Mouse (Mus musculus): ENCODE results near the gene Adgrl3. TPM values are rescaled to one million over a fixed set of nuclear protein-coding genes. Genes with fewer than 3 reads are reported as not detected.

The Adgrl3 gene
- polyA plus RNA-seq, 1 experiment from 2014 or later, result 5.5 TPM

DNA sequence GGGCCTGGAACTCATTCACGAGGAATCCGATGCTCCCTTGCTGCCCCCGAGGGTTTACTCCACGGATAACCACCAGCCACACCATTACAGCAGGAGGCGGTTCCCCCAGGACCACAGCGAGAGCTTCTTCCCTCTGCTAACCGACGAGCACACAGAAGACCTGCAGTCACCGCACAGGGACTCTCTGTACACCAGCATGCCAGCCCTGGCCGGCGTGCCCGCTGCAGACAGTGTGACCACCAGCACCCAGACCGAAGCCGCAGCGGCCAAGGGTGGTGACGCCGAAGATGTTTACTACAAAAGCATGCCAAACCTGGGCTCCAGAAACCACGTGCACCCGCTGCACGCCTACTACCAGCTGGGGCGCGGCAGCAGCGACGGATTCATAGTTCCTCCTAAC lies 774.7 kb downstream of the Adgrl3 start:
- Histone ChIP-seq H3K9ac (ENCODE audit: low read length) (no peak overlapping the region), H3K4me2 (replicated peaks; ENCODE audit: low read depth) (no peak overlapping the region), H3K9me3 (ENCODE audit: control insufficient read depth, low read length) (no peaks in the 10 kb centered on the region), H3K4me1 (replicated peaks; ENCODE audit: control insufficient read depth, insufficient read depth) (no peaks in the 10 kb centered on the region), H3K4me3 (ENCODE audit: low read depth, low read length) (no peak overlapping the region), H3K27me3 (ENCODE audit: control insufficient read depth, insufficient read depth, low read length) (no peaks in the 10 kb centered on the region), H3K36me3 (ENCODE audit: control insufficient read depth, insufficient read depth, low read length) (no peaks in the 10 kb centered on the region), H3K27ac (replicated peaks) (no peak overlapping the region)
- DNase-seq (ENCODE audit: low spot score) (no peak), ATAC-seq (ENCODE audit: low FRiP score, low TSS enrichment) (no peak)
- TF ChIP-seq EP300 (optimal IDR thresholded peaks at IDR 0.05) (no peak), CTCF (IDR thresholded peaks at IDR 0.05; ENCODE audit: low read depth) (no peak)
- 86% methylated on average over 24 of the region's 24 CpGs for WGBS

DNA sequence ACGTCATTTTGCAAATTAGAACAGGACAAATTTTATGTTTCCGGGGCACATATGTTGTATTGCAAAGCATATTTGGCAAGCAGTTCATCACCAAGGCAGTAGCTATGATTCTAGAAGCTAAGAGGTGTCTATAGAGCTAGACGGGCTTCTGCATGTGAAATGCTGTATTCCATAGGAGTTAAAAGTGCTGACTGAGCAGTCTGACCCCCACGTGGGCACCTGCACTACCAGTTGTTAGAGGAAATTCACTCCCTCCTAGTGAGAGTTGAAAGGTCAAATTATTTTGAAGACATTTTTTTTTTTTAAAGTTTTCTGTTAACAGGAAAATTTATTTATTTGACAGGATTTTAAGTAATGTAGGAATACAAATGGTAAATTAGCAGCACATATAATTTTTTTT lies 776.2 kb downstream of the Adgrl3 start:
- TF ChIP-seq EP300 (optimal IDR thresholded peaks at IDR 0.05), result no peak
- TF ChIP-seq CTCF (IDR thresholded peaks at IDR 0.05; ENCODE audit: low read depth), result no peak
- H3K4me3 ChIP-seq (ENCODE audit: low read depth, low read length), result no peak overlapping the region
- no peaks in the 10 kb centered on the region for H3K4me1 ChIP-seq (replicated peaks; ENCODE audit: control insufficient read depth, insufficient read depth)
- no peak overlapping the region for H3K9ac ChIP-seq (ENCODE audit: low read length)
- ATAC-seq (ENCODE audit: low FRiP score, low TSS enrichment) (no peak), DNase-seq (ENCODE audit: low spot score) (no peak)
- no peaks in the 10 kb centered on the region for H3K27me3 ChIP-seq (ENCODE audit: control insufficient read depth, insufficient read depth, low read length)
- 78% methylated on average over 4 of the region's 4 CpGs for WGBS
- no peak overlapping the region for H3K4me2 ChIP-seq (replicated peaks; ENCODE audit: low read depth)
- no peak overlapping the region for H3K27ac ChIP-seq (replicated peaks)
- no peaks in the 10 kb centered on the region for H3K9me3 ChIP-seq (ENCODE audit: control insufficient read depth, low read length)
- H3K36me3 ChIP-seq (ENCODE audit: control insufficient read depth, insufficient read depth, low read length), result no peaks in the 10 kb centered on the region

DNA sequence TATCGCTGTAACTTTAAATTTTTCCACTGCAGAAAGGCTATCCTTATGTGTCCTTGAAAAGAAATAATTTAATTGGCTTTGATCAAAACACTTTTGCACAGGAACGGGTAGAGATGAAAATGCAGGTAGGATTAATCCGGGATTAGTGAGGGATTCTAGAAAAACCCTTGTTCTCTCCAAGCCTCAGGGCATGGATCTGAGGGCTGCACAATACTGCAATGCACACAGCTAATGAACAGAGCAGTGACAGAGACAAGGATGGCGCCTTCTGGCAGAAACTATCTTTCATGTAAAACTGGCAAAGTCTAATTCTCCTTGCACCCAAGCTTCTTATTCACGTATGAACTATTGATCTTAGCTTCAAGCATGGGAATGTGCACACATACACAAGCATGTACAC lies 791.0 kb downstream of the Adgrl3 start:
- Histone ChIP-seq H3K4me1 (replicated peaks; ENCODE audit: control insufficient read depth, insufficient read depth) (no peaks in the 10 kb centered on the region), H3K9me3 (ENCODE audit: control insufficient read depth, low read length) (no peaks in the 10 kb centered on the region), H3K36me3 (ENCODE audit: control insufficient read depth, insufficient read depth, low read length) (no peaks in the 10 kb centered on the region), H3K4me3 (ENCODE audit: low read depth, low read length) (no peak overlapping the region), H3K9ac (ENCODE audit: low read length) (no peak overlapping the region), H3K4me2 (replicated peaks; ENCODE audit: low read depth) (no peak overlapping the region), H3K27ac (replicated peaks) (no peak overlapping the region), H3K27me3 (ENCODE audit: control insufficient read depth, insufficient read depth, low read length) (no peaks in the 10 kb centered on the region)
- ATAC-seq (ENCODE audit: low FRiP score, low TSS enrichment) (no peak), DNase-seq (ENCODE audit: low spot score) (no peak)
- 84% methylated on average over 5 of the region's 5 CpGs for WGBS
- TF ChIP-seq CTCF (IDR thresholded peaks at IDR 0.05; ENCODE audit: low read depth) (no peak), EP300 (optimal IDR thresholded peaks at IDR 0.05) (no peak)

DNA sequence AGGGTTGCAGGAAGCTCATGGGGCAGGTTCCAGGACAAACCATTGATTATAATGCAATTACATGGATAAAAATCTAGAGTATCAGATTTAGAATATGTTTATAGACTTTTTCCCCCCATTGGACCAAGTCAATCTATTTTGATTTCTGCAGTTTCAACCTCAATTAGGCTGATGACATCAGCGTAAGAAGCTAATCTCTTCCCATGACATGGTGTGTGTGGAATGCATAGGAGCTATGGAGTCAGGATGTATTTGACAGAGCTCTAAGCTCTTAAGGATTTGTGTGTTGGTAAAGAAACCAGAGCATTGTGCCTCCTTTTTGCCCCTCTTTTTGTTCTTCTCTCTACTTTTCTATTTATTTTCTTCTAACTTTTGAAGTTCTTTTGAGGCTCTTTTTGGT lies 812.1 kb downstream of the Adgrl3 start:
- no peaks in the 10 kb centered on the region for H3K9me3 ChIP-seq (ENCODE audit: control insufficient read depth, low read length)
- H3K4me2 ChIP-seq (replicated peaks; ENCODE audit: low read depth), result no peak overlapping the region
- no peak overlapping the region for H3K27ac ChIP-seq (replicated peaks)
- no peak for ATAC-seq (ENCODE audit: low FRiP score, low TSS enrichment)
- 83% methylated on average over 1 of the region's 1 CpGs for WGBS
- no peaks in the 10 kb centered on the region for H3K36me3 ChIP-seq (ENCODE audit: control insufficient read depth, insufficient read depth, low read length)
- no peak overlapping the region for H3K4me3 ChIP-seq (ENCODE audit: low read depth, low read length)
- no peaks in the 10 kb centered on the region for H3K27me3 ChIP-seq (ENCODE audit: control insufficient read depth, insufficient read depth, low read length)
- H3K4me1 ChIP-seq (replicated peaks; ENCODE audit: control insufficient read depth, insufficient read depth), result no peaks in the 10 kb centered on the region
- no peak overlapping the region for H3K9ac ChIP-seq (ENCODE audit: low read length)
- TF ChIP-seq EP300 (optimal IDR thresholded peaks at IDR 0.05), result no peak
- TF ChIP-seq CTCF (IDR thresholded peaks at IDR 0.05; ENCODE audit: low read depth), result no peak
- DNase-seq (ENCODE audit: low spot score), result no peak

DNA sequence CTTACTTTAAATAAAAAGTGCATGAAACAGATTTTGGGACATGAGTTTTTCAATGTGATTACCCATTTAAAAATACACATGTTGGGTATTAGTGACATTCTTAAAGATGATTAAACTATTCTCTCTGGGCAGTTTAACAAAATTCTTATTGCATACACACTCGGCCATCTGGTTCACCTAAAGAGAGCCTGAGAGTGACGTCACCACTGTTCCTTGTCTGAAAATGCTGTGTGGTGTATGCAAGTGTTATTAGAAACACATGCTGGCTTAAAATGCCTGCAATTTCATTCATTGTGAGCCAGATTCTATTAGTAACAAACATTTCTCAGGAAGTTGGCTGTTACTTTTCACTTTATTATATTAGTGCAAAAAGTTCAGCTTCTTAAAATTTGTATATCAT lies 812.7 kb downstream of the Adgrl3 start:
- 45% methylated on average over 2 of the region's 2 CpGs for WGBS
- Histone ChIP-seq H3K4me3 (ENCODE audit: low read depth, low read length) (no peak overlapping the region), H3K4me1 (replicated peaks; ENCODE audit: control insufficient read depth, insufficient read depth) (no peaks in the 10 kb centered on the region), H3K27me3 (ENCODE audit: control insufficient read depth, insufficient read depth, low read length) (no peaks in the 10 kb centered on the region), H3K9me3 (ENCODE audit: control insufficient read depth, low read length) (no peaks in the 10 kb centered on the region), H3K27ac (replicated peaks) (no peak overlapping the region), H3K4me2 (replicated peaks; ENCODE audit: low read depth) (no peak overlapping the region), H3K36me3 (ENCODE audit: control insufficient read depth, insufficient read depth, low read length) (no peaks in the 10 kb centered on the region), H3K9ac (ENCODE audit: low read length) (no peak overlapping the region)
- no peak for TF ChIP-seq EP300 (optimal IDR thresholded peaks at IDR 0.05)
- no peak for TF ChIP-seq CTCF (IDR thresholded peaks at IDR 0.05; ENCODE audit: low read depth)
- no peak for DNase-seq (ENCODE audit: low spot score)
- no peak for ATAC-seq (ENCODE audit: low FRiP score, low TSS enrichment)

DNA sequence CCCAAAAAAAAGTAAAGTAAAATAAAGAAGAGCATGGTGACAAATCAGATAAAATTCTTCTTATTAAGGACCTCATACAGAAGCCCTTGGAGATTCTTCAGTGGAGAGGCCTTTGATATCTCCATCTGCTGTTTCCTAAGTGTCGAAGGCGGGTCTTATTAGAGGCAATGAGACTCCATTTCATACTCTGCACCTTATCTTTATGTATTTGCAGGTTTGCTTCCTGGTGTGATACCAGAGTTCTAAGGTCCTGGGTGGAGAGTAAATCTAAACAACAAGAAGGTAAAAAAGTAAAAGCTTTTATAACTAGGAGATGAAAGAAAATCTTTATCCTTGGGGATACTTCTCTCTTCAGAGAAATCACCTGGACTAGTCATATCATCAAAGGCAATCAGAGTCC lies 817.9 kb downstream of the Adgrl3 start:
- no peak for DNase-seq (ENCODE audit: low spot score)
- H3K9ac ChIP-seq (ENCODE audit: low read length), result no peak overlapping the region
- no peaks in the 10 kb centered on the region for H3K4me1 ChIP-seq (replicated peaks; ENCODE audit: control insufficient read depth, insufficient read depth)
- H3K4me3 ChIP-seq (ENCODE audit: low read depth, low read length), result no peak overlapping the region
- TF ChIP-seq EP300 (optimal IDR thresholded peaks at IDR 0.05) (no peak), CTCF (IDR thresholded peaks at IDR 0.05; ENCODE audit: low read depth) (no peak)
- no peak overlapping the region for H3K27ac ChIP-seq (replicated peaks)
- H3K27me3 ChIP-seq (ENCODE audit: control insufficient read depth, insufficient read depth, low read length), result no peaks in the 10 kb centered on the region
- ATAC-seq (ENCODE audit: low FRiP score, low TSS enrichment), result no peak
- H3K9me3 ChIP-seq (ENCODE audit: control insufficient read depth, low read length), result no peaks in the 10 kb centered on the region
- 87% methylated on average over 2 of the region's 2 CpGs for WGBS
- no peak overlapping the region for H3K4me2 ChIP-seq (replicated peaks; ENCODE audit: low read depth)
- no peaks in the 10 kb centered on the region for H3K36me3 ChIP-seq (ENCODE audit: control insufficient read depth, insufficient read depth, low read length)

Measured in stomach, postnatal 0 days (tissue).